Mouse (Mus musculus) 3134 (cell line): ENCODE measurements at regions not wholly inside any gene's neighbourhood (a gene's known extent, or its start where the extent isn't known, plus 50 kb on each side); places are given as distances from the start of the nearest gene placed in this dataset.
"Not testable (repeated sequence)": the region's sequence is repeated elsewhere in the genome, so short reads cannot be mapped to it uniquely, and the experiment has no call there.

Experiments used
- DNase-seq: peaks from one replicate; pipeline ENCODE4 v3.0.0-alpha.2; 2011; ENCODE audit warnings: low spot score; ENCODE audit not compliant: insufficient read length; ENCODE audit errors: extremely low read depth

DNA sequence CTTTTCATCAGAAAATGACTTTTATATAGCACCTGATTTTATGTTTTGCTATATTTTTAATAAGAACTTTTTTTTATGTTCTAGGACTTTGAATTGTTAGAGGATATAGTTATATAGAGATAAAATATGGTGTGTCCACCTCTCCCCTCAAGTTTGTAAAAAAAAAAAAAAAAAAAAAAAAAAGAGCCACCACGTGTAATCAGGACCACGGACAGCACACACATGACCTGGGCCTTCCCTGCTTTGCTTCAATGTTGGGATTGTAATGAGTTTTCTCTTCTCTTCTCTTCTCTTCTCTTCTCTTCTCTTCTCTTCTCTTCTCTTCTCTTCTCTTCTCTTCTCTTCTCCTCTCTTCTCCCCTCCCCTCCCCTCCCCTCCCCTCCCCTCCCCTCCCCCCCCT, 78.5 kb downstream of the 1700010I14Rik start:
- DNase-seq, result not testable (repeated sequence)

DNA sequence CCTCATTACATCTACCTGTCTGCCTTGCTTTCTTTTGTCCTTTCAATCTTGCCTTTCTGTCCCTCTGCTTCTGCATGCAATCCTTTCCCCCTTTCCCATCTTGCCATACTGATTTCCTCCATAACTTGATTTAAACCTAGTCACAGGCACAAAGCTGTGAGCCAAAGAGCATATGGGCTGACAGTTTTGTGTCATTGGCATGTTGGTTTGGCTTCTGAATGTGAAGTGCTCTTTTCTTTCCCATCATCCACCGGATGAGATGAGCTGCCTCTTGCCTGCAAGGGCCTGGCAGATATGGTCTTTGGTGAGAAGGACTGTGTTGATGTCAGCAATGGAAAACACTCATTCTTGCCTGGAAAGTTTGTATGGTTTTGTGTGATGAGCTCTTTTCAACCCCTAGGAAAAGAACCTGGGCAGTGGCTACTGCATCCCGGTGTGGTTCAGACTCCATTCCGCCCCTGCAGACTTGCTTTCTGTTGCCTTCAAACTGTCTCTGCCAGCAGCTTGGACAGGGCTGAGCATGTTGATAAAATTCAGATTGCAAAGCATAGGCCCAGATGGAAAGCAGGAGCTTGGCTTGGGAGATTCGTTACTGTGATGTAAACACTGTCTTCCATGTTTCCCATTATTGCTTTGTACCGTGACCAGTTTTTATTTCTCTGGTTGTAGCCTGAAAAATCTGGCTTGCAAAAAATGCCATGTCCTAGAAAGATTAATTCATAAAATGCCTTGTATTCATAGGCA, 80.9 kb downstream of the 1700010I14Rik start:
- DNase-seq, result no peak

DNA sequence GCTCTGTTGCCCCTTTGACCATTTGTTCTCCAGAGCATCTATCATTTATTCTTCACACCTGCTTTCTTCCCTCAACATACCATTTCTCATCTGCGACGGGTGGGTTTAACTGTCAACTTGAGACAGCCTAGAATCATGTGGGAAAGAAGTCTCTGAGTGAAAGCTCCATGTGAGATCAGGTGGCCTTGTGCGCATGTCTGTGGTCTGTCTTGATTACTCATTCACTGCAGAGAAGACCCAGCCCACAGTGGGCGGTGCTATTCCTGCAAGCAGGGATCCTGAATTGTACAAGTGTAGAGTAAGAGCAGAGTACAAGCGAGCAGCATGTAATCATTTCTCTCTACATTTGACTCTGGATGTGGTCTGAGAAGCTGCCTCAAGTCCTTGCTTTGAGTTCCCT, 95.5 kb downstream of the 1700010I14Rik start:
- peak; percentile 9 for DNase-seq

DNA sequence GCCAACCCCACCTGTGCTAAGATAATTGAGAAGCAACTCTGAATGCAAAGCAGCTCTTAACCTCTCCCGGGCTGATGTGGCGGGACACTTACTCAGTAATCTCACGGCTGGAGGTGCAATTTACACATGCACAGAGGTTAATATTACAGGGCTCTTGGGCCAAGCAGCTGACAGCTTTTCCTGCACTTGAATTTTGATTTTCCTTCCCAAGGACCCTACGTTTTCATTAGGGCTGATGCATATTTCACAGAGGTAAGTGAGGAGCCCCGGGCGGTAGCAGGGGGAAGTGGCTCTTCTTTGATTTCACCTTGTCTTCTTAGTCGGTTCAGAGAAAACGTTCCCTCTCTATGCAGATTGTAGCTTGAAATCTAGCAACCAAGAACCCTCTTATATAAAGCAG, 139.7 kb downstream of the 1700010I14Rik start:
- DNase-seq, result no peak

DNA sequence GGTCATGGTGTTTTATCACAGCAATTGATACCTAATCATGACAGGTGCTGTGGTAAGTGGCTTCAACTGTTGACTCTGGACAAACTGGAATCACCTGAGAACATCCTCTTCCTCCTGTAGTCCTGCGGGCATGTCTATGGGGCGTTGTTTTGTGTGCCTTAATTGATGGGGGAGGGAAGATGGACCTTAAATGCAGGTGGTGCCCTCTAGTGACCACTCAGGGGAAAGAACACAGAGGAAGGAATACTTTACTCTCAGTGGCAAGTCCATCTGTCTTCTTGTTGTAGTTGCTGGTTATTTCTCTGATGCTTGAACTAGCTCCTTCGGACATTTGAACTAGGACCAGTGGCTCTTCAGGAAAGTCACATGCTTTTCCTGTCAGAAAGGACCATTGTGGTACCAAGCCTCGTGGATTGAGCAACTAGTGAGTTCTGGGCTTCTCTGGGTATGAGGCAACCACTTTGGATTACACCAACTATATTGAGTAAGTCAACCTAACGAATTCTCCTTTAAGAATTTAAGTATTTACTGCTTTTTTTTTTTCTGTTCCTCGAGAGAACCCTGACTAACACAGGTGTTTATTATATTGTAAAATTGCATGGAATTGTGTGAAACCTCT, 157.6 kb downstream of the 1700010I14Rik start:
- no peak for DNase-seq

DNA sequence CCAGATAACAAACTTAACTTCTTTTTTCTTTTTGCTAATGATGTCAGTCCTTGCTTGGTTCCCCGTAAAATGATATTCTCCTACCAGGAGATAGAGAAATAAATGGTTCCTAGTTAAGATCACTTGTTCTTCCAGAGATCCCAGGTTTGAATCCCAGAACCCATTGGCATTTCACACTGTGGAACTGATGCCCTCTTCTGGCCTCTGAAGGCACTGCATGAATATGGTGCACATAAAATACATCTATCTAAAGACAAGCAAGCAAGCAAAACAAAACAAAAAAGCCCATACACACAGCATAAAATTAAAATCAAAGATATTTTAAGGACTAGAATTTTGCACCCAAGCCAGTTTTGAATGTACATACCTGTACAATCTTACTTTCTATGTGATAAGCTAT, 162.5 kb downstream of the 1700010I14Rik start:
- no peak for DNase-seq

DNA sequence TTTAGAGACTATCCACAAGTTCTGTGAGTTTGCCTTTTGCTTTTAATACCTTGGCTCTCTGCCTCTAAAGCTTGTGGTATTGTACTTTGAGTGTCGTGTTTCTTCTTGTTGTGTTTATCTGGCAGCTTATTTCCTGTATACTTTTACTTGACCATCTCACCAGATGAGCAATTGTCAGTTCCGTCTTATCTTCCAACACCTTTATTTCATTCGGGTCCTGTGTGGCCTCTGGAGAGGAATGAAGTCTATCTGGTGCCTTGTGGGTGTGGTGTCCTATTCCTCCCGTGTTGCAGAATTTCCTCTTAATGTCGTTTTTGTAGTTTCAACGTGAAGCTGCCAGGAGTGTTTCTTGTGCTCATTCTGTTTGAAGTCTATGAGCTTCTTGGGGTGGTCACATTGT, 174.0 kb downstream of the 1700010I14Rik start:
- DNase-seq, result no peak

DNA sequence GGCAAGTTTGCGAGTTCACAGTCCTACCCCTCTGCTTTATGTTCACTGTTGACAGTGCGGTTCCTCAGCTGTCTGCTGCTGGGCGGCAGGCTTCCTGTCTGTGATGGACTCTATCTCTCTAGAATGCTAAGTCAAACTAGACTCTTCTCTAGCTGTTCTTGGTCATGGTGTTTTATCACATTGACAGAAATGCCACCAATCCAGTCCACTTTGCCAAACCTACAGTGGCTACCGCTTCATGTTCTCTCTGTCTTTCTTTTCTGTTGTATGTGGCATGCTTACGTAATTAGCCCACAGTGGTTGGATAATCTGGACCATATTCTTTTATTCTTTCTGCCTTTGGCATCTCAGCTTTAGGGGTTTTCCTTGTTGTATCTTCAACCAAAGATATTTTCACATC, 174.5 kb downstream of the 1700010I14Rik start:
- no peak for DNase-seq

DNA sequence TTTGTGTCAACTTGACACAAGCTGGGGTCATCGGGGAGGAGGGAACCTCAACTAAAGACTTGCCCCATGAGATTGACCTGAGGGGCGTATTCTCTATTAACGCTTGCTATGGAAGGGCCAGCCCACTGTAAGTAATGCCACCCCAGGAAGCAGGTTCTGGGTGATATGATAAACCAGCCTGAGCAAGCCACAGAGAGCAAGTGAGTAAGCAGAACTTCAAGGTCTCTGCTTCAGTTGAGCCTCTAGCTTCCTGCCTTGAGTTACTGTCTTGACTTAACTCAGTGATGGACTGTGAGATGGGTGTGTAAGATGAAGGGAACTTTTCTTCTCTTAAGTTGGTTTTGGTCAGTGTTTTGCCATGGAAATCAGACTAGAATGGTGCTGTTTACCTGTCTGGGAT, 175.2 kb downstream of the 1700010I14Rik start:
- no peak for DNase-seq

DNA sequence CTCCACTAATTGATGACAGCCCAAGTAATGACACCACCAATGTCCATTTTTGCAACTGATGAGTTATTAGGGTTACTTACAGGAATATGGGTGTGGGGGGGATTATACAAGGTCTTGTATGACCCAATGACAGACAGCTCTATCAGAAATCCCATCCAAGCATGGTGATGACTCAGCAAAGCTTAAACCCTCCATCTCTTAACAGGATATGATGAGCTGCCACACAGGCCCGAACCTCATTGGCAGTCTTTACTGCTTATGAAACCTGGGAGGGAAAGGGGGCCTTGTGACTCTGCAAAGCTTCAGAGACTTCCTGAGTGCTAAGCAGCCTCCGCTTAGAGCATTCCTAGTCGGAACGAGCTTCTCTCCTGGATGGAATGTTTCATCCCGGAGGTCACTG, 176.4 kb downstream of the 1700010I14Rik start:
- no peak for DNase-seq

DNA sequence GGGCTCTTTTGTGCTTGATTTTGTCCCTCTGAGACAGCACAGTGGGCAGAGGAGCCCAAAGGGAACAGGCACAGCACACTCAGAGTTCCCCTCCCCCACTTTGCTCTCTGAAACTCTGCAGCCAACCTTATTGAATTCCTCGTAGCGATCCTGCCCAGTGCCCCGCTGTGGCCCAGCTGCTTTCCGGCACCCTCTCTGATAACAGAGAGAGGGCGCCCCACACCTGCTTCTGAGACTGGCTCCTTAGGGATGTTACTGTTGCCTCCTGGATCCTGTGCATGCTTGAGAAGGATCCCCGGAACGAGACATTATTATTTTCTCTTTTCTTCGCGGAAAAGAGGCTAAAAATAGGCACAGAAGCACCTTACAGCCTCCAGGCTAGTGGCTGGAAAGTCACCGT, 179.0 kb downstream of the 1700010I14Rik start:
- no peak for DNase-seq

DNA sequence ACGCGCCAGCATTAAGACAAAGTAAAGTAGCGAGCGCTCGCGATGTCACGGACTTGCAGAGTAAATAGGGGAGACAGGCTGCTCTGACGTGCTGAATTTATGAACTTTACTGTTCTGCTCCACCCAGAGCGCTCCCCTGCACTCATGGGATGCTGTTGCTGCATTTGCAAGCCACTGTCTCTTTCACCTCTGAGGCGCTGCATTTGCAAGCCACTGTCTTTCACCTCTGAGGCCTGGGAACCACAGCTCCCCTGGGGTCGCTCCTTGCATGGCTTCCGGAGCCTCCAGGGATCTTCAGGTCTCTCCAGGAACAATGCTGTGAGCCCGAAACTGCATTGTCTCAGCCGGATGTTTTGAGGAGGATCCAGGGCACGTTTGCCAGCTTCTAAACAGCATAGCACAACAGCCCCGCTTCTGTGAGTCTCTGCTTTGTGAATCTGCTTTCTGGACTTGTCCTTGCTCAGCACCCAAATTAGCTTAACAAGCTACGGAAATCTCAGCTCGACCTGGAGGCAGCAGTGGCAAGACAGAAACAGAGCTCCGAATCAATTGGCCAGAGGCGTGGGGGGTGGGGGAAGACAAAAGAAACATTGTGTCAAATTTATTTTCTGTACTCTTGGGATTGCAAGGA, 179.6 kb downstream of the 1700010I14Rik start:
- no peak for DNase-seq

DNA sequence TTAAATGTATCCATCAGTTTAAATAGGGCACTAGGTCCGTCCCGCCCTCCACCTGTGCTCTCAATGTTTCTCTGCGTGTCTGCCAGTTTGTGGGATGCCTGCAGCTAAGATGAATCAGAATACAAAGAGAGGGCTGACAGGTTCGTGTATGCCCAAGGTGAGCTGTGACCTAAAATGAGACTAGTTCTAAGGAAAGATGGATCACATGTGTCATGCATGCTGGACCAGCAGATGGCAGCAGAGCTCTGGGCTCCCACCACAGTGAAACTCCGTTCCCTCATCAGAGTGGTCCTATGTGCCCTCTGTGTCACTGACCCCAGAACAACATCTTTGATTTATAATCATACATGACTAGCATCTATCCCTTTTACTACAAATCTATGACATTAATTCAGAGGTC, 180.3 kb downstream of the 1700010I14Rik start:
- peak; percentile 15 for DNase-seq

DNA sequence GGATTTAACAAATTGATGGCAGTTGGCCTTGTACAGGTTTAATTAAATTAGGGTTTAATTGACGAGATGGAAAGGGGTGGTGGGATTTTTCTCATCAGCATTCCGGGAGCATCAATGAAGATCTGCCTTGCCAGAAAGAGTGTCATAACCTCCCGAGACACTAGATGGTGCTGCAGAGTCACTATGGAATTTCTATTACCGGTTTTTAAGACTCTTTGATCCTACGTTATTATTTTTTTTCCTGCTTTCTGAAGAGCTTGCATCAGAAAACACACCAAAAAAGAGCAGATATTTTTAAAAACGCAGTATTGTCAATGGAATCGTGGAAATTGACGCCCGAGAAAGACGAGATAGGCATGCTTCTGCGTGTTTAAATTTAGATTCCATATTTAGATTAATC, 181.2 kb downstream of the 1700010I14Rik start:
- no peak for DNase-seq

DNA sequence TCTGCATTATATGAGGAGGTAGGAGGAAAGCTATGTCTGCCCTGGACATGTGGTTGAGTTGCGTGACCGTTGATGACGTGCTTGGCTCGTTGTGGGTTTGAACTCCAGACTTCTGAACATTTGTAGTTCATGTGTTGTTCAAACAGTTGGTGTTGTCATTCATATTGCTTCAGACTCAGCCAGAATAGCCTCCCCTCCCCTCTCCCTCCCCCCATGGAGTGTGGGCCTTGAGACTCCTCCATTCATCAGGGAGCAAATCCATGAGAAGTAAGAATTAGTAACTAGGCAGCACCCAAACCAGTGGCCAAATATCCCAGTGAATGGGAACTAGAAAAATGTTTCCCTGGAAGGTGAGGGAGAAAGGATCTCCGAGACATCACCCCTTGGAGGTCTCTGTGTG, 209.0 kb downstream of the 1700010I14Rik start:
- DNase-seq, result no peak

DNA sequence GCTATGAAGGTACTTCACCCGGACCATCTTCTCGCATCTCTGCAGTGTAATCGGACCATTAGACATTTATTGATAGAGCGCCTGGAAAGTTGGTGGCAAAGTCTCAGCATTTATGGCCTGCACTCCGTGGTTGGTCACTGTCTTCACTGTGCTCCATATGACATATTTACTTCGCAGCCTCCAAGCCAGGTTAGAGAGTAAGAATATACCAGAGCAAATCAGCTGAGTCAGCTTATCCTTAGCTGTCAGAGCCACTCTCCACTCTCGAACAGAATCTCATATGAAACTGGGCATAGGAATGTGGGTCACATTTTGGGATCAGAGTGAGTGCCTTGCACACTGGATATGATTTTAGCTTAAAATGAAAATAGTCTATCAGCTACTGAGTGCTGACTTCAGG, 212.3 kb downstream of the 1700010I14Rik start:
- no peak for DNase-seq

DNA sequence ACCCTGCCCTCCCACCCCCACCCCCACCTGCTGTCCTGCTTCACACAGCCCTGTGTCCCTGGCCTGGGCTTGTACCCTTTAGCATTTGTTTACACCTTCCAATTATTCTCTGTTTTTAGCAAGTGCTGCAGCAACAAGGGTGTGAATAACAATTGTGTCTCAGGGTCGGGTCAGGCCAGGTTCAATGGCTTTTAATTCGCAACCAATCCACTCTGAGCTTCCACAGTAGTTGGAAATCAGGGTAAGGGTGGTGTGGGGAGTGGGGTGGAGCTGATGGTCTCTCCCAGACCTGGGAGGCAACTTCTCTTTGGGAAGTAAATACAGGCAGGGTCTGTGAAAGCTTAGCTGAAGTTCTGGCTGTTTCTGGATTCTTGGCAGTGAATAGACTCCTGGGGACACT, 214.4 kb downstream of the 1700010I14Rik start:
- DNase-seq, result no peak

DNA sequence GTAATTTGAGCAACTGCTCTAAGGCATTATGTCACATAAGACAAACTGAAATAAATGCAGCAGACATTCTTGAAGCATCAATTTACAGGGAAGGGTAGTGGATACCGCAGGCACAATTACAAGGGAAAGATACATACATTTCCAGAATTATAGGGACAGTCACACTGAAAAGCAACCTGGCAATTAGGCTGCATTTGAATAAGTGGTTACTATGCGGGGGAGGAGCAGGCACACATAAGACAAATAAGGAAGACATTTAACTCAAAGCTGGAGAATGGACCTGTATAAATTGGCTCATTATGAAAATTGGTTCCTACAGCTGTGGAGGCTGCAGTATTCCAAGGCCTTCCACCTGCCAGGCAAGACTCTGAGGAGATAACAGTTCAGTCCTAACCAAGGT, 211.2 kb upstream of the Gm17728 start:
- DNase-seq, result no peak

DNA sequence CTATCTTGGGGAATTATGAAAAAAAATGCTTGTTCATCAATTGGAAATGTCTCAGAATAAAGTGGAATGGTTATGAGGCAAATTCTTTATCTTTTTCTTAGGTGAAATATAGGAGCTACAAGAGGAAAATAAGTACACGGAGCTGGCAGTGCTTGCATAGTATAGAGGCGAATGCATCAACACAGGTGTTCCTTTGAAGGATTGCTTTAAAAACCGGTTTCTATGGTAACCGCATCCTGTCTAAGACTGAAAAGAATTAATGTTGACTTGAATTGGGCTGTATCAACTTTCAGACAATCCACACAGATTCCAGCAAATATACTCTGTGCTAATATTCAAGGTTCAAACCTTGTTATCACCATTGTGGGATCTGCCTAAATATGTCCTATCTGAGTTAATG, 198.8 kb upstream of the Gm17728 start:
- no peak for DNase-seq

DNA sequence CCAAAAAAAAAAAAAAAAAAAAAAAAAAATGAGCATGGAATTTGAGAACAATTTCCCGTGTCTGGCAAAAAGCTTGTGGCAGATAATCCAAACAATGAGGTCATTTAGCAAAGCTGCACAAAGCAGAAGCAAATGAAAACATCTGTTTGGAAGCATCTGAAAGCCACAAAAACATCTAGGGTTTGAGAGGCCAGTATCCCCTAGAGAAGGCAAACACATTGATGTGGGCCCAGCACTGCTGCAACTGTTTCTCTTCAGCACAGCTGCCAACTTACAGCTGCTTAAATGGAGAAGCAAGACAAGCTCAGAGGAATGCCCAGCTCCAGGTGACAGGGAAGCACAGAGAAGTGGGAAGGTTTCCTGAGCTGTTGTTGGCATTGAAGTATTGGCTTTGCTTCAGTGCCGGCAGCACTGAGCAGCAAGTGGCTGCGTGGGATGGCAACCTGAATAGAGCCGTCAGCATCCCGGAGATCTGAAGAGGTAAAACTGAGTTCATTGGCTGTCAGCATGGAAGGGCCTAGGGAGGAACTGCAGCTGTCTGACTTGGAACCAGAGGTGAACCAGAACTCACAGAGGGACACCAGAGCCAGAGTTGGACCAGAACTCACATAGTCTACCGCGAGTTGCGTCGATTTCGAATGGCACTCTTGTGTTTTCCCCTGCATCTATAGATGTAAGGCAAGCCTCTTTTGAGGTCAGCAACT, 193.8 kb upstream of the Gm17728 start:
- DNase-seq, result no peak

DNA sequence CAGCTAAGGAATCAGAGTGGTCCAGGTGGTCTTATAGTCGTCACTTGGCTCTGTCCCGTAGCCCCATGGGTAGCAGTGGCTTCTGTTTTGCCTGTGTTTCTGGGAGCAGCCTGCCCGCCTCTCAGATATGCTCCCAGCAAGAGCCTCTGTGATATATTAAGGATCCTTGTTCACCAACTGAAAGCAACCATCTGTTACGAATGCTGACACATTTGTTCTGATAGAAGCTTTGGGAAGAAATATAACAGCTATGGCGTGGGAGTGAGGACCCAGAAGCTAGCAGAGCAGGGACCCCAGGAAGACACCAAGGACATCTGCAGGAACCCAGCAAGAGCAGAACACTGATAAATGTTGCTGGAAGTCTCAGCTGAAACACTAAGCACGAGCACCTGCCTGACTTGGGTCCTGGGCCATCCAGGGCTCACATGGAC, 186.7 kb upstream of the Gm17728 start:
- no peak for DNase-seq
